Mouse (Mus musculus) testis, adult 2 months (tissue): Measurements from ENCODE around the gene Ippk. TPM values are rescaled to one million over a fixed set of nuclear protein-coding genes. Genes with fewer than 3 reads are reported as not detected.

ENCODE experiments used
- H3K27ac ChIP-seq: fragments of 200-500 bp; 2 replicates; pipeline ENCODE4 v1.5.1; 2012; ENCODE audit warnings: low read depth, low read length; ENCODE audit not compliant: control insufficient read depth, insufficient read depth
- H3K27me3 ChIP-seq: fragments of 200-500 bp; 2 replicates; pipeline ENCODE4 v1.6.1; 2012; ENCODE audit warnings: mild to moderate bottlenecking, low read length, moderate library complexity; ENCODE audit not compliant: control insufficient read depth, insufficient read depth
- H3K36me3 ChIP-seq: fragments of 200-500 bp; 2 replicates; pipeline ENCODE4 v1.6.1; 2012; ENCODE audit warnings: mild to moderate bottlenecking, low read length; ENCODE audit not compliant: control insufficient read depth, insufficient read depth
- H3K4me1 ChIP-seq: fragments of 200-500 bp; 2 replicates; pipeline ENCODE4 v1.6.1; 2012; ENCODE audit warnings: low read length; ENCODE audit not compliant: control insufficient read depth, insufficient read depth
- H3K4me3 ChIP-seq: fragments of 200-500 bp; 2 replicates; pipeline ENCODE4 v1.5.1; 2012; ENCODE audit warnings: low read depth, mild to moderate bottlenecking, low read length, moderate library complexity, mixed read lengths; ENCODE audit not compliant: control insufficient read depth
- CTCF ChIP-seq: fragments of 200-500 bp; IDR thresholded peaks from 2 replicates; pipeline ENCODE4 v1.5.1; 2012; ENCODE audit warnings: low read depth, mild to moderate bottlenecking, inconsistent platforms, low read length, moderate library complexity; ENCODE audit not compliant: control insufficient read depth, insufficient read depth, insufficient replicate concordance
- POLR2A ChIP-seq: fragments of 200-500 bp; IDR thresholded peaks from 2 replicates; pipeline ENCODE4 v1.6.1; 2012; ENCODE audit warnings: low read depth, mild to moderate bottlenecking, inconsistent platforms, low read length, moderate library complexity; ENCODE audit not compliant: control insufficient read depth
- polyA plus RNA-seq: library from polyadenylated mRNA; depleted of rRNA; stranded (reverse); fragments of >200 nt; gene quantifications from 2 replicates; pipeline ENCODE4 v1.2.3, GENCODE M21; 2012

Gene Ippk
- polyA plus RNA-seq, 1 experiment: 11.6 TPM

DNA sequence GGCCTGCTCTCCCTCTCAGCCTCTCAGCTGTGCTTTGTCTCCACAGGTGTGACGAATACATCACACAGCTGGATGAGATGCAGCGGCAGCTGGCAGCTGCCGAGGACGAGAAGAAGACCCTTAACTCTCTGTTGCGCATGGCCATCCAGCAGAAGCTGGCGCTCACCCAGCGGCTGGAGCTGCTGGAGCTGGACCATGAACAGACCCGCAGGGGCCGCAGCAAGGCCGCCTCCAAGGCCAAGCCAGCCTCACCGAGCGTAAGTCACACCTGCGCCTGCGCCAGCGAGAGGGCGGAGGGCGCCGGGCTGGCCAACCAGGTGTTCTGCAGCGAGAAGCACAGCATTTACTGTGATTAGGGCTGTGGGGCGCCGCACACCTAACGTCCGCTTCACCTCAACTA is 38.1 kb upstream of the Ippk start:
- Histone ChIP-seq H3K27me3 (no peaks in the 10 kb centered on the region), H3K4me3 (no peak overlapping the region), H3K4me1 (no peaks in the 10 kb centered on the region), H3K27ac (no peak overlapping the region), H3K36me3 (no peaks in the 10 kb centered on the region; the same call in 1 of the 2 replicates)
- TF ChIP-seq POLR2A (no peak), CTCF (no peak)

DNA sequence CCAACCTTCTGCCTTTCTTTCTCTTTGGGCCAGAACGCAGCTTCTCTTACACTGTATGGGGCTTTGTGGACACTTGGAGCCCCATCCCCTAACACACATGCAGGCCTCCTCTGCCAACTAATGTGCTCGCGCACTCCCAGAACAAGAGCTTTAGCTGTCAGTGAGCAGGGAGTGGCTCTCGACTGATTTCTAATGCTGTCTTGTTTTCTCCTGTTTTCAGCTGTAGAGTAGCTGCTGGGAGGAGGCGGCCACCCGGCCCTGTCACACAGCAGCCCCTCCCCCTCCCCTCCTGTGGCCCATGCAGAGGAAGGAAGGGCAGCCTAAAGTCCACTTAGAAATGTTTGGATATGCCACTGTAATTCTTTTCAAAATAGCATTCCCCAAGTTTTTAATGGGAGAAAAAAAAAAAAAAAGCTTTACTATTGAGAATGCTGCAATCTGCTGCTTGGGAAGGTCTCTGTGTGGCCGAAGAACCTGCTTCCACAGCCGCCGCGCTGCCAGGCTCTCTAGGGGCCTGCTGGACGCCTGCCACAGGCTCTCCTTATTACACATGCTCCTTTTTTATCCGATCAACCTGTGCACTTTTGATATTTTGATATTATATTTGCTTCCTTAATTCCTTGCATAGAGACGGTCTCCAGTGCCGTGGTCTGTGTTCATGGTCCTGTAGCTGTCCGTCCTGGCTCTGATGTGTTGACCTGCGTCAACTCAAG is 36.1 kb upstream of the Ippk start:
- no peak overlapping the region for H3K27ac ChIP-seq

DNA sequence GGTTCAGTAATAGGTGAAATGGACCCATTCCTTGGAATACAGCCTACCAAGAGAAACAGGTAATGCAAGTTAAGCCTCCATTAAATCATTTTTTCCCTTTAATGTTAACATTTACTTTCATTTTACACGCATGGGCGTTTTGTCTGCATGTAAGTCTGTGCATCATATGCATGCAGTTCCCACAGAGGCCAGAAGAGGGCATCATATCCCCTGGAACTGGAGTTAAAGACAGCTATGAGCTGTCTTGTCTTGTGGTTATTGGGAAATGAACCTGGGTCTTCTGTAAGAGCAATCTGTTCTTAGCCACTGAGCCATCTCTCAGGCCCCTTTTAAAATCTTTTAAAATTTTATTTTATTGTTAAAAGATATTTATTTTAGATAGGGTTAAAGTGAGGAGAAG is 29.7 kb upstream of the Ippk start:
- H3K27me3 ChIP-seq: no peaks in the 10 kb centered on the region
- no peaks in the 10 kb centered on the region for H3K4me1 ChIP-seq
- no peak overlapping the region for H3K4me3 ChIP-seq
- H3K27ac ChIP-seq: no peak overlapping the region
- no peaks in the 10 kb centered on the region; the same call in 1 of the 2 replicates for H3K36me3 ChIP-seq
- TF ChIP-seq POLR2A: no peak
- TF ChIP-seq CTCF: no peak

More for the DNA sequence above, 36.1 kb upstream of the Ippk start:
- TF ChIP-seq CTCF: no peak
- no peak for TF ChIP-seq POLR2A
- H3K27me3 ChIP-seq: no peaks in the 10 kb centered on the region
- H3K36me3 ChIP-seq: no peaks in the 10 kb centered on the region; the same call in 1 of the 2 replicates
- no peaks in the 10 kb centered on the region for H3K4me1 ChIP-seq
- H3K4me3 ChIP-seq: no peak overlapping the region

DNA sequence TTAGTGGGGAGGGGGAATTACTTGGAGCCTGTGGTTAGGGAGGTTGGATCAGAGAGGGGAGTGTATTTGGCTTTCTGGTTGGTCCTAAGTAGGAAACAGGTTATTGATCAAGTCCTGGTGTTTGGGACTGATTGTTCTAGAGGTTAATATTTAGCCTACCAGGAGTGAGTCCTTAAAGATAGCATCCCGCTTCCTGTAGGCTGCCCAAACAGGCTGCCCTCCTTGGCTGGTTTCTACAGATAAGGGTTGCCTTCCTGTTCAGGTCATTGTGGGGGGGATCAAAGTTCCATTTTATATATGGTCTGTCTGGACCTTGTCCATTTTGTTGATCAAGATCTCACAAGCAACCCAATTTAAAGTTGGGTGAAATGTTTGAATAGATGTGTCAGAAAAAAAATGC is 27.5 kb upstream of the Ippk start:
- Histone ChIP-seq H3K4me3 (no peak overlapping the region), H3K27me3 (no peaks in the 10 kb centered on the region), H3K36me3 (no peaks in the 10 kb centered on the region; the same call in 1 of the 2 replicates), H3K27ac (no peak overlapping the region), H3K4me1 (no peaks in the 10 kb centered on the region)
- TF ChIP-seq POLR2A (no peak), CTCF (no peak)

DNA sequence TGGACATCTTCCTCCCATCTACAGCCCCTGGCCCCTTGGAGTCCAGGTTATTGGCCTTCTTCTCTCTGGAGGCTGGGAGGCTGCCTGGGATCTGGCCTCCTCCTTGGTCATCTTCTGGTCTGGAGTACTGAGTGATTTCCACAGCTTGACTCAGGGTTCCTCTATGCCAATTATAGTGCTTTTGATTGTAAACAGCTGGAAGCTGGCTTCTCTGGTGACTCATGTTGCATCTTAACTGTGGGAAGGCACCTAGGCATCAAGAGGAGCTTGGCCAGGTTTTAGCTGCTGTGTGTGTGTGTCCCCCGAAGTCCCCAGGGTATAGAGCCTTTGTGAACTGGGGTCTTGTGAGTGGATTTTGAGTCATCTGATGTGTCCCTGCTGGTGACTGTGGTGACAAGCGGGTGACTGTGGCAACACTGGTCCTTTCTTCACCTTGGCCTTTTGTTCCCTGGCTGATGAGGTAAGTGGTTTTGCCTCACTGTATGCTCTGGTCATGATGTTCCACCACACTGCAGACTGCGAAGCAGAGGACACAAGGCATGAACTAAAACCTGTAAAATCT is 26.1 kb upstream of the Ippk start:
- Histone ChIP-seq H3K4me3 (no peak overlapping the region), H3K27ac (no peak overlapping the region), H3K36me3 (no peaks in the 10 kb centered on the region), H3K27me3 (no peaks in the 10 kb centered on the region), H3K4me1 (no peaks in the 10 kb centered on the region; the same call in none of the 2 replicates)
- no peak for TF ChIP-seq POLR2A
- no peak for TF ChIP-seq CTCF

DNA sequence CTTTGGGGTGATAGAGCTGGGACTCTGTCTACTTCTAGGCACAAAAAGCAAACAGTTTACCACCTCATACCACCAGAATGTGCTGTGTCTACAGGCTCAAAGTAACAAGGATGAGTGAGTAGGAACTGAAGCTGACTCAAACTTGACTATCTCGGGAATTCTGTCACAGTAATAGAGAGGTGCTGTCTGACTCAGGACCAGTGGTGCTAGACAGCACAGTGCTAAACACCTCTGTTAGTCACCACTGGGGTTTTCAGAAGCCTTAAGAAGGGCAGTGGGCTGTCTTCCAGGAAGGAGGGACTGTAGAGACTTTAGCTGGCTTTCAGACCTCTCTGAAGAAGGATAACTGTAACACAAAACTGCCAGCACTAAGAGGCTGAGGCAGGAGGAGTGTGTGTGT is 24.3 kb upstream of the Ippk start:
- TF ChIP-seq POLR2A (no peak), CTCF (no peak)
- Histone ChIP-seq H3K4me1 (peaks cover 3% of the 10 kb centered on the region), H3K36me3 (no peaks in the 10 kb centered on the region), H3K27me3 (no peaks in the 10 kb centered on the region), H3K27ac (no peak overlapping the region), H3K4me3 (no peak overlapping the region)

DNA sequence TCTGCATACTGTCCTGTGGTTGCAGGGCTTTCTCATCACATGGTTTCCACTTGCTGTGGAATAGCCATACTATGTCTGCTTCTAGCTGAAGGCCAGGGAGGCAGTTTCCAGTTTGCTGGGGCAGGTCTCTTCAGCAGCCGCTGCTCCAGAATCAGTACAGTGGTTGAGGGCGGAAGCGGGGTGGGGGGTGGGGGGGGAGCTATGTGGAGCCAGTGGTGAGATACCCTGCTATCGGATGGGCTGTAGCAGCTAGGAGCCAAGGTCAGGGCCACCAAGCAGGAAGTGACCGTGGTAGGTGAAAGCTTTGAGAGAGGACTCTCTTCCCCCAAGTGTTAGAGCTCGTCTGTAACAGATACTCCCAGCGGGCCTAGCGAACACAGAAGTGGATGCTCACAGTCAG is 22.9 kb upstream of the Ippk start:
- Histone ChIP-seq H3K36me3 (no peaks in the 10 kb centered on the region), H3K4me3 (no peak overlapping the region), H3K27ac (no peak overlapping the region), H3K4me1 (peaks cover 3% of the 10 kb centered on the region), H3K27me3 (no peaks in the 10 kb centered on the region)
- no peak for TF ChIP-seq CTCF
- no peak for TF ChIP-seq POLR2A
